Mouse (Mus musculus) cortical plate, adult 2 months (tissue): Measurements from ENCODE around the gene Gm3676. TPM values are rescaled to one million over a fixed set of nuclear protein-coding genes. Genes with fewer than 3 reads are reported as not detected.
"Not testable (repeated sequence)": the region's sequence is repeated elsewhere in the genome, so short reads cannot be mapped to it uniquely, and the experiment has no call there.

ENCODE experiments used
- H3K27ac ChIP-seq: fragments of 200-500 bp; 2 replicates; pipeline ENCODE4 v1.5.1; 2012; ENCODE audit warnings: low read length, control low read depth, inconsistent platforms; ENCODE audit not compliant: insufficient read depth
- H3K4me1 ChIP-seq: fragments of 200-500 bp; 2 replicates; pipeline ENCODE4 v1.6.1; 2011; ENCODE audit warnings: low read length; ENCODE audit not compliant: control insufficient read depth, insufficient read depth
- H3K4me3 ChIP-seq: fragments of 200-500 bp; 2 replicates; pipeline ENCODE4 v1.5.1; 2011; ENCODE audit warnings: mild to moderate bottlenecking, low read length, control low read depth; ENCODE audit not compliant: insufficient read depth
- polyA plus RNA-seq: library from polyadenylated mRNA; depleted of rRNA; stranded (reverse); fragments of >200 nt; gene quantifications from 2 replicates; pipeline ENCODE4 v1.2.3, GENCODE M21; 2012; rRNA removed

Gm3676 gene
- polyA plus RNA-seq, result not detected in 2 replicates

- H3K4me1 ChIP-seq, H3K4me3 ChIP-seq, H3K27ac ChIP-seq: not testable (repeated sequence)
These were observed at the start of gene Gm3676 for GRCm38 (mm10) chr14:41646387-41646786. Gene Gm3676 (minus strand): TSS chr14:41646487.

- not testable (repeated sequence) for H3K4me3 ChIP-seq, H3K27ac ChIP-seq, H3K4me1 ChIP-seq
These were observed 1.9 kb upstream of the Gm3676 start for GRCm38 (mm10) chr14:41648176-41648575.

- H3K27ac ChIP-seq, H3K4me1 ChIP-seq, H3K4me3 ChIP-seq: not testable (repeated sequence)
These were observed 16.1 kb downstream of the Gm3676 start for GRCm38 (mm10) chr14:41630144-41630543.

- not testable (repeated sequence) for H3K4me3 ChIP-seq, H3K27ac ChIP-seq
These were observed 21.8 kb downstream of the Gm3676 start, which contains the start of gene Gm3072 for GRCm38 (mm10) chr14:41624512-41624911. Gene Gm3072 (minus strand): TSS chr14:41624612.

GRCm38 (mm10) chr14:41622535-41622934, 23.8 kb downstream of the Gm3676 start:
- not testable (repeated sequence) for H3K27ac ChIP-seq, H3K4me1 ChIP-seq, H3K4me3 ChIP-seq

More at GRCm38 (mm10) chr14:41624512-41624911, 21.8 kb downstream of the Gm3676 start, which contains the start of gene Gm3072:
- not testable (repeated sequence) for H3K4me1 ChIP-seq

- H3K4me3 ChIP-seq, H3K27ac ChIP-seq, H3K4me1 ChIP-seq: not testable (repeated sequence)
These were observed 35.6 kb downstream of the Gm3676 start for GRCm38 (mm10) chr14:41610690-41611089.

GRCm38 (mm10) chr14:41600935-41601334, 45.4 kb downstream of the Gm3676 start:
- H3K4me3 ChIP-seq, H3K4me1 ChIP-seq, H3K27ac ChIP-seq: not testable (repeated sequence)

Other genes with a start within 250 kb of the Gm3676 start
- not detected in 2 replicates for gene Gm6482, start 238.2 kb downstream of the Gm3676 start, polyA plus RNA-seq
- gene Gm7954, start 193.0 kb downstream of the Gm3676 start, polyA plus RNA-seq, result not detected in 2 replicates
- not detected in 2 replicates for gene Gm3486, start 157.0 kb downstream of the Gm3676 start, polyA plus RNA-seq
- gene Gm7970, start 90.9 kb downstream of the Gm3676 start, polyA plus RNA-seq, result not detected in 2 replicates
- not detected in 2 replicates for gene 1700049E17Rik2, start 73.3 kb downstream of the Gm3676 start, polyA plus RNA-seq
- not detected in 2 replicates for gene Gm3072, start 21.9 kb downstream of the Gm3676 start, polyA plus RNA-seq
- not detected in 2 replicates for gene Gm8068, start 55.4 kb upstream of the Gm3676 start, polyA plus RNA-seq
- gene Gm7929, start 104.1 kb upstream of the Gm3676 start, polyA plus RNA-seq, result not detected in 2 replicates
- gene Gm47189, start 126.0 kb upstream of the Gm3676 start, polyA plus RNA-seq, result not detected in 2 replicates